Mouse (Mus musculus) left cerebral cortex, adult 11 months (tissue): ENCODE measurements around the gene Gm49320.
A peak's percentile ranks its signal among the peaks of the same experiment; 100 is the strongest.

Source experiments
- DNase-seq: peaks from one replicate; pipeline ENCODE4 v3.0.0; 2022; ENCODE audit warnings: low spot score

Gene Gm49320

GRCm38 (mm10) chr8:4238434-4239192 is at the start of gene Gm49320, which contains the start of gene Map2k7:
Gene Gm49320, plus strand, starts transcription at chr8:4238865.
Gene Map2k7, plus strand, starts transcription at chr8:4238740.
- peak; percentile 100 for DNase-seq

- no peak for DNase-seq
These were observed 49.5 kb upstream of the Gm49320 start for GRCm38 (mm10) chr8:4189031-4189722.

GRCm38 (mm10) chr8:4192305-4192704 is 46.4 kb upstream of the Gm49320 start:
- peak; percentile 49 for DNase-seq

- peak; percentile 86 for DNase-seq
These were observed 45.7 kb upstream of the Gm49320 start for GRCm38 (mm10) chr8:4192807-4193587.

GRCm38 (mm10) chr8:4193588-4193894 is 45.1 kb upstream of the Gm49320 start:
- no peak for DNase-seq

- no peak for DNase-seq
These were observed 37.3 kb upstream of the Gm49320 start for GRCm38 (mm10) chr8:4201321-4201720.

- no peak for DNase-seq
These were observed 33.2 kb upstream of the Gm49320 start for GRCm38 (mm10) chr8:4205246-4206123.

- no peak for DNase-seq
These were observed 32.3 kb upstream of the Gm49320 start for GRCm38 (mm10) chr8:4206182-4207015.

- no peak for DNase-seq
These were observed 31.7 kb upstream of the Gm49320 start for GRCm38 (mm10) chr8:4207016-4207350.

GRCm38 (mm10) chr8:4211097-4211496 is 27.6 kb upstream of the Gm49320 start:
- no peak for DNase-seq

GRCm38 (mm10) chr8:4212809-4213209 is 25.9 kb upstream of the Gm49320 start:
- no peak for DNase-seq

- no peak for DNase-seq
These were observed 25.3 kb upstream of the Gm49320 start for GRCm38 (mm10) chr8:4213210-4214005.

- DNase-seq: no peak
These were observed 24.4 kb upstream of the Gm49320 start for GRCm38 (mm10) chr8:4214006-4214980.

GRCm38 (mm10) chr8:4216296-4216695 is 22.4 kb upstream of the Gm49320 start:
- DNase-seq: no peak

GRCm38 (mm10) chr8:4216791-4217621 is 21.7 kb upstream of the Gm49320 start, which contains the start of gene Prr36:
Gene Prr36, minus strand, starts transcription at chr8:4217459.
- no peak for DNase-seq

- DNase-seq: no peak
These were observed 19.0 kb upstream of the Gm49320 start for GRCm38 (mm10) chr8:4219617-4220016.

GRCm38 (mm10) chr8:4222059-4222458 is 16.6 kb upstream of the Gm49320 start:
- no peak for DNase-seq

- DNase-seq: no peak
These were observed 12.3 kb upstream of the Gm49320 start for GRCm38 (mm10) chr8:4226323-4226722.
